Mouse (Mus musculus) CH12.LX (cell line): Measurements from ENCODE around the gene Krt26. TPM values are rescaled to one million over a fixed set of nuclear protein-coding genes. Genes with fewer than 3 reads are reported as not detected.

Source experiments
- DNase-seq: peaks from one replicate; pipeline ENCODE4 v3.0.0-alpha.2; 2013; ENCODE audit errors: extremely low read depth
- H3K27ac ChIP-seq: 2 replicates; pipeline ENCODE4 v1.5.1; 2012; ENCODE audit warnings: low read depth, mild to moderate bottlenecking, control low read depth, moderate library complexity; ENCODE audit not compliant: insufficient read depth
- H3K27me3 ChIP-seq: replicated peaks from 2 replicates; pipeline ENCODE3; 2012; ENCODE audit warnings: inconsistent platforms
- H3K36me3 ChIP-seq, 2 experiments: replicated peaks in 1 of 2; 2 replicates each; pipeline versions ENCODE3 to v1.6.1; 2012; ENCODE audit warnings: inconsistent platforms in 1 of 2, low read length in 1 of 2, mild to moderate bottlenecking in 1 of 2, mixed read lengths in 1 of 2, moderate library complexity in 1 of 2; ENCODE audit not compliant: control insufficient read depth in 1 of 2, insufficient read depth in 1 of 2
- H3K4me1 ChIP-seq, 2 experiments: 2 replicates each; pipeline ENCODE4 v1.6.1; 2012; ENCODE audit warnings: inconsistent platforms in 1 of 2, moderate library complexity in 1 of 2; ENCODE audit not compliant: insufficient read depth in 2 of 2, control insufficient read depth in 1 of 2
- H3K4me2 ChIP-seq: 2 replicates; pipeline ENCODE4 v1.6.1; 2012; ENCODE audit warnings: low read depth, mild to moderate bottlenecking, control low read depth; ENCODE audit not compliant: poor library complexity, insufficient read depth, severe bottlenecking
- H3K4me3 ChIP-seq, 3 experiments: fragments of 150-350 bp in 1 of 3; sonication (generic) in 1 of 3; replicated peaks in 1 of 3; 2 replicates each; pipeline versions ENCODE3 to v1.5.1; 2011 to 2012; ENCODE audit warnings: low read depth in 2 of 3, low read length in 2 of 3, mild to moderate bottlenecking in 2 of 3, moderate library complexity in 2 of 3, control low read depth in 1 of 3, improper control_type of control experiment in 1 of 3, inconsistent platforms in 1 of 3, mixed read lengths in 1 of 3; ENCODE audit not compliant: poor library complexity in 1 of 3
- H3K79me2 ChIP-seq: replicated peaks from 2 replicates; pipeline ENCODE4 v1.6.1; 2012; ENCODE audit warnings: mild to moderate bottlenecking, moderate library complexity; ENCODE audit not compliant: control insufficient read depth, poor library complexity, insufficient read depth, severe bottlenecking; ENCODE audit errors: extremely low read depth
- H3K9ac ChIP-seq: 2 replicates; pipeline ENCODE4 v1.6.1; 2012; ENCODE audit warnings: low read depth, mild to moderate bottlenecking, control low read depth, moderate library complexity; ENCODE audit not compliant: insufficient read depth
- H3K9me3 ChIP-seq: replicated peaks from 2 replicates; pipeline ENCODE3; 2012; ENCODE audit warnings: low read length, inconsistent platforms, mixed read lengths
- BHLHE40 ChIP-seq: IDR thresholded peaks from 2 replicates; pipeline ENCODE4 v1.6.1; 2011; ENCODE audit warnings: mild to moderate bottlenecking, low read depth, low read length, improper control_type of control experiment
- ELF1 ChIP-seq: IDR thresholded peaks from 2 replicates; pipeline ENCODE4 v1.6.1; 2014; ENCODE audit warnings: low read depth, mild to moderate bottlenecking, inconsistent platforms, low read length, improper control_type of control experiment
- ETS1 ChIP-seq: conservative IDR thresholded peaks from 2 replicates; pipeline ENCODE4 v1.6.1; 2012; ENCODE audit warnings: low read depth, mild to moderate bottlenecking, inconsistent platforms, low read length, improper control_type of control experiment, moderate library complexity
- GABPA ChIP-seq: IDR thresholded peaks from 2 replicates; pipeline ENCODE4 v1.6.1; 2012; ENCODE audit warnings: low read depth, low read length, improper control_type of control experiment, inconsistent platforms; ENCODE audit not compliant: insufficient replicate concordance
- HCFC1 ChIP-seq: IDR thresholded peaks from 2 replicates; pipeline ENCODE4 v1.6.1; 2012; ENCODE audit warnings: low read depth, mild to moderate bottlenecking, inconsistent platforms, low read length, improper control_type of control experiment
- IRF4 ChIP-seq: IDR thresholded peaks from 2 replicates; pipeline ENCODE4 v1.6.1; 2014; ENCODE audit warnings: low read depth, mild to moderate bottlenecking, inconsistent platforms, low read length, improper control_type of control experiment
- JUN ChIP-seq: IDR thresholded peaks from 2 replicates; pipeline ENCODE4 v1.6.1; 2011; ENCODE audit warnings: low read depth, mild to moderate bottlenecking, low read length, improper control_type of control experiment, moderate library complexity; ENCODE audit not compliant: insufficient read depth
- KAT2A ChIP-seq: IDR thresholded peaks from 2 replicates; pipeline ENCODE4 v1.6.1; 2012; ENCODE audit warnings: low read length, improper control_type of control experiment, inconsistent platforms; ENCODE audit not compliant: insufficient replicate concordance
- MAFK ChIP-seq: IDR thresholded peaks from 2 replicates; pipeline ENCODE4 v1.6.1; 2011; ENCODE audit warnings: low read length, improper control_type of control experiment; ENCODE audit not compliant: insufficient replicate concordance
- MAX ChIP-seq: IDR thresholded peaks from 2 replicates; pipeline ENCODE4 v1.6.1; 2011; ENCODE audit warnings: low read length, improper control_type of control experiment
- MYC ChIP-seq: IDR thresholded peaks from 2 replicates; pipeline ENCODE4 v1.6.1; 2011; ENCODE audit warnings: low read depth, mild to moderate bottlenecking, improper control_type of control experiment, low read length
- PAX5 ChIP-seq: IDR thresholded peaks from 2 replicates; pipeline ENCODE4 v1.6.1; 2012; ENCODE audit warnings: low read length, inconsistent platforms, mixed read lengths
- RAD21 ChIP-seq: IDR thresholded peaks from 2 replicates; pipeline ENCODE4 v1.6.1; 2011; ENCODE audit warnings: low read depth, mild to moderate bottlenecking, low read length, improper control_type of control experiment, moderate library complexity
- RCOR1 ChIP-seq: conservative IDR thresholded peaks from 2 replicates; pipeline ENCODE4 v1.6.1; 2012; ENCODE audit warnings: low read depth, mild to moderate bottlenecking, inconsistent platforms, low read length, improper control_type of control experiment
- SIN3A ChIP-seq: IDR thresholded peaks from 2 replicates; pipeline ENCODE4 v1.6.1; 2012; ENCODE audit warnings: low read length, improper control_type of control experiment, inconsistent platforms
- TCF12 ChIP-seq: IDR thresholded peaks from 2 replicates; pipeline ENCODE4 v1.6.1; 2014; ENCODE audit warnings: low read depth, mild to moderate bottlenecking, inconsistent platforms, low read length, improper control_type of control experiment
- UBTF ChIP-seq: IDR thresholded peaks from 2 replicates; pipeline ENCODE4 v1.6.1; 2012; ENCODE audit warnings: low read depth, mild to moderate bottlenecking, inconsistent platforms, low read length, improper control_type of control experiment, moderate library complexity
- USF1 ChIP-seq: IDR thresholded peaks from 2 replicates; pipeline ENCODE4 v1.6.1; 2014; ENCODE audit warnings: low read depth, mild to moderate bottlenecking, inconsistent platforms, low read length, improper control_type of control experiment
- ZC3H11A ChIP-seq: IDR thresholded peaks from 2 replicates; pipeline ENCODE4 v1.6.1; 2012; ENCODE audit warnings: low read depth, mild to moderate bottlenecking, inconsistent platforms, low read length, improper control_type of control experiment
- ZKSCAN1 ChIP-seq: IDR thresholded peaks from 2 replicates; pipeline ENCODE4 v1.6.1; 2012; ENCODE audit warnings: low read depth, inconsistent platforms, low read length, improper control_type of control experiment, borderline replicate concordance
- ZMIZ1 ChIP-seq: IDR thresholded peaks from 2 replicates; pipeline ENCODE4 v1.6.1; 2012; ENCODE audit warnings: low read depth, mild to moderate bottlenecking, inconsistent platforms, low read length, improper control_type of control experiment
- dilution Hi-C: fragments of 300-500 bp; cut with MboI; formaldehyde crosslinking; loops from 2 replicates; pipeline ENCODE4 v1.14.3; 2020; ENCODE audit warnings: low sequenced_read_pairs; ENCODE audit not compliant: extremely low pct_unique_long_range_greater_than_20kb, extremely low pct_ligation_motif_present
- in situ Hi-C: fragments of 300-500 bp; cut with MboI; formaldehyde crosslinking; loops from 3 replicates; pipeline ENCODE4 v1.14.3; 2019; ENCODE audit warnings: low sequenced_read_pairs, low pct_ligation_motif_present, low pct_unique_long_range_greater_than_20kb, mixed read lengths
- polyA plus RNA-seq: library from polyadenylated mRNA; unstranded; fragments of >175 nt; gene quantifications from 2 replicates; pipeline ENCODE4 v1.2.1, GENCODE M21; 2012; ENCODE audit warnings: low read depth; ENCODE audit not compliant: insufficient read length
- total RNA-seq, 2 experiments: library from RNA; depleted of rRNA; stranded (reverse); fragments of 300-350 nt in 1 of 2; fragments of >200 nt in 1 of 2; gene quantifications; 2 replicates each; pipeline ENCODE4 v1.2.3; 2012 to 2014

The Krt26 gene
- total and polyA plus RNA-seq, 3 experiments = not detected

DNA sequence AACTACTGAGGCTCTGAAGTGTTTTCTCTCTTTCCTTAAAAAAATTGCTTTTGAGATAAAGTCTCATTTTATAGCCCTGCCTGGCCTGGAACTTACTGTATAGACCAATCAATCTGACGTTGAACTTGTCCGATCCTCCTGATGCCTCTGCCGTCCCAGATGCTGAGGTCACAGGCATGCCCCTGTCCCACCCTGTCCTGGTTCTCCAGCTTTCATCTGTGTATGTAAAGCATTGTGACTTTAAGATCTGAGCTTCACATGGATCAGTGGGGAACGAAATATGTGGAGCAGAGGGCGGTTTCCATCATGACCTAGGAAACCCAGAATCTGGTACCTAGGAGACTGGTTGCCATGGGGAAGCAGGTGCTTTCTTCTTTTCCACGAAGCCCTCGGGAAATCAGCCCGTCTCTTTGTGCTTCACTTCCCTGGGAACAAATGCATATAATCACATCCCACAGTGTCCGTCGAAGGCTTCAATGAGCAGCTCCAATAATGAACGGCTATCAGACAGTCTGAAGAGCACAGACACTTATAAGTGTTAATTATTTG is 1.6 kb upstream of the Krt26 start:
- H3K9me3 ChIP-seq = no peaks in the 10 kb centered on the region
- H3K36me3 ChIP-seq = no peaks in the 10 kb centered on the region
- H3K4me2 ChIP-seq = no peak overlapping the region
- H3K9ac ChIP-seq = no peak overlapping the region
- H3K27me3 ChIP-seq = peaks cover 75% of the 10 kb centered on the region
- no peaks in the 10 kb centered on the region for H3K79me2 ChIP-seq
- in situ Hi-C loops = no loop called here
- H3K27ac ChIP-seq = no peak overlapping the region
- no peak for TF ChIP-seq IRF4
- TF ChIP-seq MAFK = no peak
- TF ChIP-seq UBTF = no peak
- no peak for TF ChIP-seq MYC
- no peak for TF ChIP-seq MAX
- TF ChIP-seq RCOR1 = no peak
- no peak for TF ChIP-seq USF1
- TF ChIP-seq ZC3H11A = no peak
- no peak for TF ChIP-seq ZKSCAN1
- TF ChIP-seq JUN = no peak
- TF ChIP-seq ETS1 = no peak
- no peak for TF ChIP-seq HCFC1
- no peak for TF ChIP-seq PAX5
- TF ChIP-seq KAT2A = no peak
- no peak for TF ChIP-seq RAD21
- no peak for TF ChIP-seq BHLHE40
- TF ChIP-seq, all 38 proteins: peak for 0
- dilution Hi-C loops = no loop called here
- H3K4me3 ChIP-seq = no peak overlapping the region
- no peaks in the 10 kb centered on the region for H3K4me1 ChIP-seq
- DNase-seq = no peak

DNA sequence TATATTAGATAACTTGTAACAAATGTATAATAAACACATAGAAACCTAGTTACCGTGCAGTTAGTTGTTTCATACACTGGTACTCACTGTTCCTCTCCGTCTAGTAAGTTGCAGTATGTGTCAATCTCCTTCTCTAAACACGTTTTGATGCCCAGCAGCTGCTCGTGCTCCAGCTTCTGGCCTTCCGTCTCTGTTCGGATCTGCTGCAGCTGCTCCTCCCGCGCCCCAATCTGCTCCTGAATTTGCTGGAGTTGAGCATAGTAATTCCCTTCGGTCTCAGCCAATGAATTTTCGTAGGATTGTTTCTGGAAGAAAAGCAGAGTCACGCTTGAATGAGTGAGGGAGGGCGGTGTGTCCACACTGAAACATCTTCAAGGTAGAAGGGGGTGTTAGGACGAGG is 4.3 kb downstream of the Krt26 start:
- Histone ChIP-seq H3K4me1 (no peaks in the 10 kb centered on the region), H3K27ac (no peak overlapping the region), H3K4me2 (no peak overlapping the region), H3K9me3 (no peaks in the 10 kb centered on the region), H3K4me3 (no peak overlapping the region), H3K9ac (no peak overlapping the region), H3K36me3 (no peaks in the 10 kb centered on the region), H3K27me3 (peaks cover 62% of the 10 kb centered on the region), H3K79me2 (no peaks in the 10 kb centered on the region)
- in situ Hi-C loops = no loop called here
- TF ChIP-seq TCF12 (no peak), RCOR1 (no peak), SIN3A (no peak), ZC3H11A (no peak), ELF1 (no peak), ZMIZ1 (no peak), KAT2A (no peak), MYC (no peak), GABPA (no peak), MAFK (no peak), BHLHE40 (no peak)
- no peak for DNase-seq
- dilution Hi-C loops = no loop called here
